Mouse (Mus musculus) fat pad, adult 2 months (tissue): ENCODE measurements around the gene Bahcc1.

Experiments
- DNase-seq: peaks from one replicate; pipeline ENCODE4 v3.0.0-alpha.2; 2011; ENCODE audit warnings: low read depth, low spot score; ENCODE audit errors: extremely low read depth

The Bahcc1 gene

GRCm38 (mm10) chr11:120311561-120311960 lies 78.8 kb downstream of the Bahcc1 start:
- no peak for DNase-seq

- DNase-seq: no peak
Measured at GRCm38 (mm10) chr11:120312069-120312468, 79.3 kb downstream of the Bahcc1 start.

GRCm38 (mm10) chr11:120313906-120314685 lies 81.3 kb downstream of the Bahcc1 start:
- DNase-seq: no peak

GRCm38 (mm10) chr11:120314721-120315415 lies 82.1 kb downstream of the Bahcc1 start:
- DNase-seq: no peak

- no peak for DNase-seq
Measured at GRCm38 (mm10) chr11:120315416-120315761, 82.6 kb downstream of the Bahcc1 start.

GRCm38 (mm10) chr11:120315832-120316689 lies 83.3 kb downstream of the Bahcc1 start:
- DNase-seq: no peak

- DNase-seq: no peak
Measured at GRCm38 (mm10) chr11:120316690-120317254, 84.0 kb downstream of the Bahcc1 start.

- DNase-seq: no peak
Measured at GRCm38 (mm10) chr11:120317456-120317855, 84.7 kb downstream of the Bahcc1 start.

- no peak for DNase-seq
Measured at GRCm38 (mm10) chr11:120319310-120319709, 86.6 kb downstream of the Bahcc1 start.

GRCm38 (mm10) chr11:120320156-120320555 lies 87.4 kb downstream of the Bahcc1 start:
- DNase-seq: no peak

- no peak for DNase-seq
Measured at GRCm38 (mm10) chr11:120335431-120336021, 102.8 kb downstream of the Bahcc1 start.

- no peak for DNase-seq
Measured at GRCm38 (mm10) chr11:120337447-120337846, 104.7 kb downstream of the Bahcc1 start.

- no peak for DNase-seq
Measured at GRCm38 (mm10) chr11:120338786-120339185, 106.0 kb downstream of the Bahcc1 start.

GRCm38 (mm10) chr11:120339978-120340513 lies 107.3 kb downstream of the Bahcc1 start:
- no peak for DNase-seq

- no peak for DNase-seq
Measured at GRCm38 (mm10) chr11:120341661-120342060, 108.9 kb downstream of the Bahcc1 start.
